Comparison of ENCODE assay signal across 25 mouse cellular contexts in genomic region chr6:14777920-14778319, GRCm38 (mm10). TPM values are rescaled to one million over a fixed set of nuclear protein-coding genes. Genes with fewer than 3 reads are reported as not detected.
A peak's percentile ranks its signal among the peaks of the same experiment; 100 is the strongest.
DNase-seq lines count a peak whose midpoint lies in the region; ATAC-seq and TF ChIP-seq lines count a peak whose summit lies in the region.
"Had no signal": no experiment of that assay in that cellular context is flagged by ENCODE, and none has a peak within 500 bp of the region (broad histone marks: within the 10 kb centered on the region; RNA-seq: fewer than 3 reads in every experiment).

No protein-coding gene starts in this region.

- ATAC-seq in liver, postnatal 0 days: no peak
- ATAC-seq in lung, postnatal 0 days: peak; percentile 77
- ATAC-seq: activated CD4-positive, CD25-positive, alpha-beta regulatory T cell, adult 4 months; CD4-positive, CD25-positive, alpha-beta regulatory T cell, adult 4 months; forebrain, embryonic 13.5 days; forebrain, embryonic 15.5 days; Patski had no signal

- no peak for TF ChIP-seq POLR2A in liver, adult 2 months (IDR thresholded peaks at IDR 0.05; ENCODE audit: extremely low read depth, insufficient read depth, low read length)

- TF ChIP-seq CTCF in liver, adult 2 months (IDR thresholded peaks at IDR 0.05; ENCODE audit: low read depth, low read length): no peak
- no peak for TF ChIP-seq CTCF in liver, postnatal 0 days (IDR thresholded peaks at IDR 0.05; ENCODE audit: low read depth)
- TF ChIP-seq CTCF in lung, postnatal 0 days (IDR thresholded peaks at IDR 0.05): no peak

- H3K27me3 ChIP-seq in liver, adult 2 months (ENCODE audit: control insufficient read depth, insufficient read depth, low read length): no peaks in the 10 kb centered on the region
- H3K27me3 ChIP-seq in liver, postnatal 0 days (ENCODE audit: insufficient read depth, low read length): no peaks in the 10 kb centered on the region
- no peaks in the 10 kb centered on the region for H3K27me3 ChIP-seq in lung, postnatal 0 days (replicated peaks; ENCODE audit: insufficient read depth, low read length)
- H3K27me3 ChIP-seq: CH12.LX; embryonic facial prominence, embryonic 12.5 days; forebrain, embryonic 13.5 days; forebrain, embryonic 15.5 days; Patski had no signal

- WGBS in liver, adult 2 months: 40% methylated on average over 4 of the region's 4 CpGs
- WGBS in liver, postnatal 0 days (ENCODE audit: insufficient replicate concordance): 78% methylated on average over 4 of the region's 4 CpGs
- WGBS in lung, postnatal 0 days: 62% methylated on average over 4 of the region's 4 CpGs

- H3K4me1 ChIP-seq in liver, adult 2 months (ENCODE audit: control insufficient read depth, insufficient read depth, low read length): peaks cover 5% of the 10 kb centered on the region; the same call in 1 of the 2 replicates
- H3K4me1 ChIP-seq in liver, postnatal 0 days (ENCODE audit: insufficient read depth): no peaks in the 10 kb centered on the region
- H3K4me1 ChIP-seq in lung, postnatal 0 days (ENCODE audit: insufficient read depth, low read depth, low read length): no peaks in the 10 kb centered on the region
- H3K4me1 ChIP-seq: embryonic facial prominence, embryonic 10.5 days; embryonic facial prominence, embryonic 12.5 days; forebrain, embryonic 13.5 days; forebrain, embryonic 15.5 days had no signal

- H3K4me2 ChIP-seq in liver, postnatal 0 days (ENCODE audit: low read depth, low read length): no peak overlapping the region
- H3K4me2 ChIP-seq in lung, postnatal 0 days (replicated peaks; ENCODE audit: low read depth, low read length): no peak overlapping the region
- H3K4me2 ChIP-seq: embryonic facial prominence, embryonic 12.5 days; forebrain, embryonic 13.5 days; forebrain, embryonic 15.5 days had no signal

- no peak for TF ChIP-seq EP300 in liver, postnatal 0 days (IDR thresholded peaks at IDR 0.05; ENCODE audit: low read depth)
- peak; percentile 78 for TF ChIP-seq EP300 in lung, postnatal 0 days (IDR thresholded peaks at IDR 0.05)

- H3K36me3 ChIP-seq in liver, adult 2 months (ENCODE audit: control insufficient read depth, insufficient read depth, low read length): no peaks in the 10 kb centered on the region
- no peaks in the 10 kb centered on the region for H3K36me3 ChIP-seq in liver, postnatal 0 days (replicated peaks; ENCODE audit: insufficient read depth, low read length)
- no peaks in the 10 kb centered on the region for H3K36me3 ChIP-seq in lung, postnatal 0 days (ENCODE audit: insufficient read depth, low read length)
- H3K36me3 ChIP-seq: embryonic facial prominence, embryonic 10.5 days; embryonic facial prominence, embryonic 12.5 days; forebrain, embryonic 15.5 days; G1E had no signal

- H3K9me3 ChIP-seq in liver, postnatal 0 days (ENCODE audit: low read length): no peaks in the 10 kb centered on the region
- H3K9me3 ChIP-seq in lung, postnatal 0 days (ENCODE audit: low read length): no peaks in the 10 kb centered on the region
- H3K9me3 ChIP-seq: embryonic facial prominence, embryonic 10.5 days; embryonic facial prominence, embryonic 12.5 days; forebrain, embryonic 13.5 days; forebrain, embryonic 15.5 days; G1E had no signal

- H3K79me2 ChIP-seq in liver, adult 2 months (ENCODE audit: control insufficient read depth, insufficient read depth, low read length): no peaks in the 10 kb centered on the region

- H3K27ac ChIP-seq in liver, adult 2 months (replicated peaks; ENCODE audit: insufficient read depth, low read depth, low read length): no peak overlapping the region
- H3K27ac ChIP-seq in liver, postnatal 0 days (ENCODE audit: low read depth): no peak overlapping the region
- H3K27ac ChIP-seq in lung, postnatal 0 days (ENCODE audit: low read length): no peak overlapping the region
- H3K27ac ChIP-seq: embryonic facial prominence, embryonic 10.5 days; embryonic facial prominence, embryonic 12.5 days; forebrain, embryonic 13.5 days; forebrain, embryonic 15.5 days had no signal

- H3K9ac ChIP-seq in liver, adult 2 months (ENCODE audit: low read depth, low read length): no peak overlapping the region
- H3K9ac ChIP-seq in liver, postnatal 0 days (replicated peaks): no peak overlapping the region
- H3K9ac ChIP-seq in lung, postnatal 0 days (replicated peaks; ENCODE audit: low read depth): no peak overlapping the region
- H3K9ac ChIP-seq: embryonic facial prominence, embryonic 12.5 days; forebrain, embryonic 13.5 days; forebrain, embryonic 15.5 days had no signal

- no peak overlapping the region for H3K4me3 ChIP-seq in liver, adult 2 months (ENCODE audit: insufficient read depth, low read depth, low read length)
- H3K4me3 ChIP-seq in liver, postnatal 0 days (ENCODE audit: low read depth, low read length): no peak overlapping the region
- H3K4me3 ChIP-seq in lung, postnatal 0 days (ENCODE audit: low read depth, low read length): no peak overlapping the region
- H3K4me3 ChIP-seq: embryonic facial prominence, embryonic 10.5 days; embryonic facial prominence, embryonic 12.5 days; forebrain, embryonic 13.5 days; forebrain, embryonic 15.5 days had no signal

- DNase-seq in liver, adult 2 months (ENCODE audit: extremely low read depth, low read depth, low spot score): peak; percentile 90
- no peak for DNase-seq in liver, postnatal 0 days
- DNase-seq in lung, postnatal 0 days (ENCODE audit: low spot score): peak; percentile 83
- no peak for DNase-seq in lung, postnatal 4 days
- DNase-seq in lung, postnatal 36 days: peak; percentile 33
- no peak for DNase-seq in lung, postnatal 14 days
- DNase-seq: adrenal gland, adult 8-10 months; adrenal gland, postnatal 14 days; adrenal gland, postnatal 36 days; B cell, adult 2 months; cerebellum, adult 11-12 months; cerebellum, adult 2 months; cerebellum, adult 9-10 months; cerebellum, postnatal 10 days; cerebellum, postnatal 25 days had no signal

RNA-seq across cellular contexts. Expression of gene Ppp1r3a, which starts 22.8 kb away (rescaled TPM):
- under 0.01 and 0.18 TPM in 2 replicates for total RNA-seq in liver, adult 2 months (2014; rRNA removed)
- polyA plus RNA-seq in liver, adult 2 months (2012; rRNA removed): not detected in 2 replicates
- 0.02 and 0.13 TPM in 2 replicates for polyA plus RNA-seq in liver, postnatal 0 days (2015; fragmentation: Nextera tagmentation; extraction: Ambion mirVana)
- 0.13 and 0.17 TPM in 2 replicates for polyA plus RNA-seq in lung, postnatal 0 days (2015; fragmentation: Nextera tagmentation; extraction: Ambion mirVana)
- total RNA-seq: CH12.LX had no signal
- polyA plus RNA-seq: activated CD4-positive, CD25-positive, alpha-beta regulatory T cell, adult 4 months; CD4-positive, CD25-positive, alpha-beta regulatory T cell, adult 4 months; forebrain, embryonic 11.5 days; forebrain, embryonic 13.5 days; forebrain, embryonic 15.5 days; G1E; Patski had no signal

Comparison
In these comparisons a context has a peak if more than half of its experiments do, and no peak if none do; other contexts are left out.
1. DNase-seq: peak in liver, adult 2 months (single experiment), lung, postnatal 0 days (single experiment) and lung, postnatal 36 days (single experiment); none in liver, postnatal 0 days (single experiment), lung, postnatal 4 days (0 of 2) and lung, postnatal 14 days (single experiment).